15 mouse cellular contexts compared by ENCODE assay signal in genomic region chr12:112898351-112898750, GRCm38 (mm10). TPM values are rescaled to one million over a fixed set of nuclear protein-coding genes. Genes with fewer than 3 reads are reported as not detected.
A peak's percentile ranks its signal among the peaks of the same experiment; 100 is the strongest.
DNase-seq lines count a peak whose midpoint lies in the region; ATAC-seq and TF ChIP-seq lines count a peak whose summit lies in the region.
"Had no signal": no experiment of that assay in that cellular context is flagged by ENCODE, and none has a peak within 500 bp of the region (broad histone marks: within the 10 kb centered on the region; RNA-seq: fewer than 3 reads in every experiment).

No protein-coding gene starts in this region.

- intact Hi-C loops in gastrocnemius, adult 2 months (cut with DNase I): no loop called here

- no peak for ATAC-seq in hindbrain, embryonic 12.5 days (ENCODE audit: low FRiP score)
- ATAC-seq: activated CD4-positive, CD25-positive, alpha-beta regulatory T cell, adult 4 months had no signal

- no peaks in the 10 kb centered on the region for H3K79me2 ChIP-seq in myocyte (ENCODE audit: control insufficient read depth, insufficient read depth)

- H3K9ac ChIP-seq in hindbrain, embryonic 12.5 days: no peak overlapping the region
- H3K9ac ChIP-seq: forebrain, postnatal 0 days; heart, embryonic 15.5 days; limb, embryonic 13.5 days had no signal

- H3K9me3 ChIP-seq in hindbrain, embryonic 12.5 days (replicated peaks): no peaks in the 10 kb centered on the region
- no peaks in the 10 kb centered on the region for H3K9me3 ChIP-seq in hindbrain, embryonic 10.5 days
- H3K9me3 ChIP-seq: heart, embryonic 15.5 days; limb, embryonic 13.5 days had no signal

- DNase-seq in gastrocnemius, adult 2 months: no peak
- DNase-seq in gastrocnemius, adult 18-20 months (ENCODE audit: low spot score): no peak
- DNase-seq in hindbrain, embryonic 10.5 days (ENCODE audit: low spot score): no peak
- peak; percentile 11 for DNase-seq in lung, postnatal 36 days
- no peak for DNase-seq in lung, adult 2 months
- DNase-seq in cerebellum, adult 18-20 months: no peak
- DNase-seq: cerebellum, postnatal 25 days; forebrain, postnatal 0 days; layer of hippocampus, adult 9-11 months; thymus, adult 2 months had no signal

- no peaks in the 10 kb centered on the region for H3K36me3 ChIP-seq in hindbrain, embryonic 12.5 days
- H3K36me3 ChIP-seq in hindbrain, embryonic 10.5 days: no peaks in the 10 kb centered on the region
- no peaks in the 10 kb centered on the region for H3K36me3 ChIP-seq in myocyte (ENCODE audit: control insufficient read depth, insufficient read depth)
- H3K36me3 ChIP-seq: heart, embryonic 15.5 days; limb, embryonic 13.5 days had no signal

- peaks cover 14% of the 10 kb centered on the region for H3K4me1 ChIP-seq in hindbrain, embryonic 12.5 days
- peaks cover 23% of the 10 kb centered on the region for H3K4me1 ChIP-seq in hindbrain, embryonic 10.5 days (replicated peaks)
- peaks cover 7% of the 10 kb centered on the region; the same call in 1 of the 2 replicates for H3K4me1 ChIP-seq in lung, adult 2 months (ENCODE audit: control insufficient read depth, insufficient read depth, low read length)

- WGBS in hindbrain, embryonic 12.5 days: 69% methylated on average over 12 of the region's 12 CpGs
- 80% methylated on average over 12 of the region's 12 CpGs for WGBS in hindbrain, embryonic 10.5 days
- 51% methylated on average over 12 of the region's 12 CpGs for WGBS in lung, adult 2 months

- H3K4me3 ChIP-seq in gastrocnemius, adult 2 months: peak overlapping the region; percentile 50
- H3K4me3 ChIP-seq in hindbrain, embryonic 12.5 days: no peak overlapping the region
- no peak overlapping the region for H3K4me3 ChIP-seq in hindbrain, embryonic 10.5 days
- H3K4me3 ChIP-seq in lung, adult 2 months (replicated peaks; ENCODE audit: extremely low read depth, low read depth, low read length): no peak overlapping the region
- H3K4me3 ChIP-seq in myocyte: no peak overlapping the region
- H3K4me3 ChIP-seq: heart, embryonic 15.5 days; limb, embryonic 13.5 days had no signal

- TF ChIP-seq CTCF in gastrocnemius, adult 2 months (IDR thresholded peaks at IDR 0.05): no peak
- TF ChIP-seq CTCF in lung, adult 2 months (IDR thresholded peaks at IDR 0.05; ENCODE audit: insufficient read depth, low read length): no peak

- H3ac ChIP-seq in myocyte (ENCODE audit: control insufficient read depth, insufficient read length): no peak overlapping the region

- peak overlapping the region; percentile 36; the same call in 1 of the 2 replicates for H3K4me2 ChIP-seq in hindbrain, embryonic 12.5 days (replicated peaks)
- peak overlapping the region; percentile 77 for H3K4me2 ChIP-seq in myocyte (ENCODE audit: low read depth)

- no peaks in the 10 kb centered on the region for H3K27me3 ChIP-seq in hindbrain, embryonic 12.5 days
- peaks cover 6% of the 10 kb centered on the region; the same call in 1 of the 2 replicates for H3K27me3 ChIP-seq in hindbrain, embryonic 10.5 days (ENCODE audit: insufficient read depth, poor library complexity, severe bottlenecking)
- H3K27me3 ChIP-seq in myocyte (ENCODE audit: control insufficient read depth, insufficient read depth, insufficient read length): no peaks in the 10 kb centered on the region

- no peak for TF ChIP-seq POLR2A in lung, adult 2 months (IDR thresholded peaks at IDR 0.05; ENCODE audit: borderline replicate concordance, extremely low read depth, low read depth, low read length)
- no peak for TF ChIP-seq POLR2A in myocyte (IDR thresholded peaks at IDR 0.05; ENCODE audit: insufficient read length, low read depth)

- peak overlapping the region; percentile 76 for H3K27ac ChIP-seq in gastrocnemius, adult 2 months
- peak overlapping the region; percentile 23; the same call in 1 of the 2 replicates for H3K27ac ChIP-seq in hindbrain, embryonic 12.5 days
- no peak overlapping the region for H3K27ac ChIP-seq in hindbrain, embryonic 10.5 days
- H3K27ac ChIP-seq: limb, embryonic 13.5 days had no signal

TF ChIP-seq in myocyte, 11 proteins besides CTCF, POLR2A, EP300 and RAD21:
- TF ChIP-seq E2F4 (IDR thresholded peaks at IDR 0.05; ENCODE audit: insufficient read depth) (no peak), USF1 (IDR thresholded peaks at IDR 0.05; ENCODE audit: low read depth) (no peak), CEBPB (IDR thresholded peaks at IDR 0.05; ENCODE audit: insufficient read depth, poor library complexity, severe bottlenecking) (no peak), TCF3 (IDR thresholded peaks at IDR 0.05; ENCODE audit: insufficient read length, low read depth) (no peak), MYOG (IDR thresholded peaks at IDR 0.05; ENCODE audit: control insufficient read depth in 1 of 3, insufficient read depth in 1 of 3, insufficient read length in 2 of 3, low read depth in 2 of 3) (no peak), MAX (IDR thresholded peaks at IDR 0.05; ENCODE audit: low read depth) (no peak), MYOD1 (IDR thresholded peaks at IDR 0.05; ENCODE audit: control insufficient read depth in 1 of 3, insufficient read length in 2 of 3, low read depth in 2 of 3) (no peak)

RNA-seq across cellular contexts. Expression of gene Gpr132, which starts 30.3 kb away (rescaled TPM):
- under 1 TPM in 1 of 2 experiments, not detected in 1; 0.14 TPM for total RNA-seq in gastrocnemius, adult 2 months (2021)
- total RNA-seq in gastrocnemius, adult 18-20 months (2021): under 1 TPM in 1 of 2 experiments, not detected in 1; 0.14 TPM
- not detected in 2 replicates for polyA plus RNA-seq in hindbrain, embryonic 12.5 days (2016; fragmentation: Nextera tagmentation; extraction: Ambion mirVana)
- 0.06 and 0.08 TPM in 2 replicates for polyA plus RNA-seq in hindbrain, embryonic 10.5 days (2016; fragmentation: Nextera tagmentation; extraction: Ambion mirVana)
- polyA plus RNA-seq in lung, adult 2 months (2012; rRNA removed): 9.2 and 12.9 TPM in 2 replicates
- polyA plus RNA-seq in myocyte (2012; fragmentation: generic; extraction: Trizol): 0.02 TPM
- polyA plus RNA-seq: forebrain, postnatal 0 days had no signal

RNA-seq across cellular contexts. Expression of gene Jag2, which starts 31.2 kb away (rescaled TPM):
- total RNA-seq in gastrocnemius, adult 2 months (2021): 10 to 100 TPM; 20.3 to 30.2 TPM
- total RNA-seq in gastrocnemius, adult 18-20 months (2021): 10 to 100 TPM; 22.1 to 24.0 TPM
- polyA plus RNA-seq in hindbrain, embryonic 12.5 days (2016; fragmentation: Nextera tagmentation; extraction: Ambion mirVana): 9.4 and 10.3 TPM in 2 replicates
- 4.7 and 4.8 TPM in 2 replicates for polyA plus RNA-seq in hindbrain, embryonic 10.5 days (2016; fragmentation: Nextera tagmentation; extraction: Ambion mirVana)
- polyA plus RNA-seq in lung, adult 2 months (2012; rRNA removed): 54.0 and 62.8 TPM in 2 replicates
- polyA plus RNA-seq in myocyte (2012; fragmentation: generic; extraction: Trizol): 51.8 TPM

RNA-seq across cellular contexts. Expression of gene Nudt14, which starts 43.6 kb away (rescaled TPM):
- total RNA-seq in gastrocnemius, adult 2 months (2021): 1 to 10 TPM; 5.4 to 7.9 TPM
- total RNA-seq in gastrocnemius, adult 18-20 months (2021): 1 to 10 TPM; 6.5 to 7.6 TPM
- 51.5 and 65.9 TPM in 2 replicates for polyA plus RNA-seq in hindbrain, embryonic 12.5 days (2016; fragmentation: Nextera tagmentation; extraction: Ambion mirVana)
- 79.5 and 83.0 TPM in 2 replicates for polyA plus RNA-seq in hindbrain, embryonic 10.5 days (2016; fragmentation: Nextera tagmentation; extraction: Ambion mirVana)
- 43.4 and 47.4 TPM in 2 replicates for polyA plus RNA-seq in lung, adult 2 months (2012; rRNA removed)
- polyA plus RNA-seq in myocyte (2012; fragmentation: generic; extraction: Trizol): 94.9 TPM
